ENCODE assay signal across 17 mouse cellular contexts in the genomic region with DNA sequence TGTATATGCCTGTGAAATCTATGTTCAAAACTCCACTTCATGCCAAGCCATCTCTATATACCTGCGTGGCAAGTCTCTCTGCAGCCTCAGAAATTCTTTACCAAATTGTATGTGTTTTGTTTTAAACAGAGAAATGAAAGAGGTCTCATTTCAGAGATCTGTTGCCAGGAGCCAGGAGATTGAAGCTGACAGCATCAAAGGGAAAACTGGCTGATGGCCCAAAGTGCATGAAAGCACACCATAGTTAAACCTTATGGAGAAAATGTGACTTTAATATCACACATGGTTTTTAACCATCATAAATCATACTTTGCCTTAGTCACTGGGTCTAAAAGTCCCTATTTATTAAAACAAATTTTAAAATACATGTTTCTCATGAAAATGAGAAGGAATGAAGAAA. TPM values are rescaled to one million over a fixed set of nuclear protein-coding genes. Genes with fewer than 3 reads are reported as not detected.
A peak's percentile ranks its signal among the peaks of the same experiment; 100 is the strongest.
DNase-seq lines count a peak whose midpoint lies in the region; ATAC-seq and TF ChIP-seq lines count a peak whose summit lies in the region.
"Had no signal": no experiment of that assay in that cellular context is flagged by ENCODE, and none has a peak within 500 bp of the region (broad histone marks: within the 10 kb centered on the region; RNA-seq: fewer than 3 reads in every experiment).

No protein-coding gene starts in this region.

- no peak overlapping the region; the same call in 1 of the 2 replicates for H3K4me3 ChIP-seq in layer of hippocampus, adult 2 months
- no peak overlapping the region; the same call in 1 of the 2 replicates for H3K4me3 ChIP-seq in midbrain, postnatal 0 days (ENCODE audit: low read depth, low read length)
- H3K4me3 ChIP-seq: embryonic facial prominence, embryonic 13.5 days; heart, embryonic 12.5 days; liver, embryonic 13.5 days had no signal

- H3K27ac ChIP-seq in layer of hippocampus, adult 2 months, result peak overlapping the region; percentile 11; the same call in 1 of the 2 replicates
- peak overlapping the region; percentile 91 for H3K27ac ChIP-seq in midbrain, postnatal 0 days (ENCODE audit: low read depth, low read length)
- H3K27ac ChIP-seq: embryonic facial prominence, embryonic 13.5 days; liver, embryonic 13.5 days had no signal

- H3K4me1 ChIP-seq in midbrain, postnatal 0 days (ENCODE audit: insufficient read depth, low read length), result no peaks in the 10 kb centered on the region
- H3K4me1 ChIP-seq: liver, embryonic 13.5 days had no signal

- WGBS in midbrain, postnatal 0 days, result 58% methylated on average over 1 of the region's 1 CpGs

- no peak for TF ChIP-seq CTCF in layer of hippocampus, adult 2 months (conservative IDR thresholded peaks at IDR 0.05)
- no peak for TF ChIP-seq CTCF in midbrain, postnatal 0 days (IDR thresholded peaks at IDR 0.05)

- no peaks in the 10 kb centered on the region for H3K9me3 ChIP-seq in midbrain, postnatal 0 days (ENCODE audit: low read length)
- H3K9me3 ChIP-seq: embryonic facial prominence, embryonic 13.5 days; heart, embryonic 12.5 days; liver, embryonic 13.5 days had no signal

- peak overlapping the region; percentile 70 for H3K4me2 ChIP-seq in midbrain, postnatal 0 days (ENCODE audit: low read depth, low read length, poor library complexity, severe bottlenecking)
- H3K4me2 ChIP-seq: heart, embryonic 12.5 days; liver, embryonic 13.5 days had no signal

- no peaks in the 10 kb centered on the region for H3K36me3 ChIP-seq in midbrain, postnatal 0 days (ENCODE audit: insufficient read depth, low read length)
- H3K36me3 ChIP-seq: embryonic facial prominence, embryonic 13.5 days; heart, embryonic 12.5 days; liver, embryonic 13.5 days had no signal

- ATAC-seq in midbrain, postnatal 0 days (ENCODE audit: low FRiP score), result no peak

- no peaks in the 10 kb centered on the region for H3K27me3 ChIP-seq in midbrain, postnatal 0 days (ENCODE audit: insufficient read depth, low read length)

- no peak overlapping the region for H3K9ac ChIP-seq in midbrain, postnatal 0 days (replicated peaks; ENCODE audit: low read length, poor library complexity, severe bottlenecking)
- H3K9ac ChIP-seq: embryonic facial prominence, embryonic 13.5 days; heart, embryonic 12.5 days; liver, embryonic 13.5 days had no signal

- peak; percentile 10 for DNase-seq in cerebellum, adult 8-10 months
- DNase-seq in cerebellum, postnatal 36 days, result no peak
- no peak for DNase-seq in layer of hippocampus, adult 2 months (ENCODE audit: low spot score in 2 of 2)
- no peak for DNase-seq in layer of hippocampus, postnatal 14 days (ENCODE audit: low spot score in 2 of 2)
- peak; percentile 64 to 72 for DNase-seq in cerebellum, postnatal 10 days
- DNase-seq in midbrain, postnatal 0 days (ENCODE audit: low spot score), result no peak
- no peak for DNase-seq in spleen, adult 12 weeks (ENCODE audit: low spot score)
- DNase-seq: gastrocnemius, postnatal 10 days; heart, postnatal 4 days; kidney, adult 18-20 months; kidney, postnatal 25 days; liver, embryonic 13.5 days; right cerebral cortex, postnatal 14 days; thymus, postnatal 25 days had no signal

RNA-seq across cellular contexts. Expression of gene Gria2, which starts 1.2 kb away (rescaled TPM):
- total RNA-seq in layer of hippocampus, adult 2 months (2021), result 100 to 1,000 TPM; 712 to 741 TPM
- total RNA-seq in layer of hippocampus, postnatal 14 days (2021), result 100 to 1,000 TPM; 547 to 604 TPM
- 195 and 220 TPM in 2 replicates for total RNA-seq in midbrain, postnatal 0 days (2014; rRNA removed)
- 192 and 207 TPM in 2 replicates for polyA plus RNA-seq in midbrain, postnatal 0 days (2015; fragmentation: Nextera tagmentation; extraction: Ambion mirVana)
- total RNA-seq: megakaryocyte, adult 5-6 weeks had no signal

Comparison
In these comparisons a context has a peak if more than half of its experiments do, and no peak if none do; other contexts are left out.
1. DNase-seq: peak in cerebellum, adult 8-10 months (single experiment) and cerebellum, postnatal 10 days (2 of 2); none in cerebellum, postnatal 36 days (0 of 2), layer of hippocampus, adult 2 months (0 of 2), layer of hippocampus, postnatal 14 days (0 of 2), midbrain, postnatal 0 days (single experiment) and spleen, adult 12 weeks (single experiment).